Mouse (Mus musculus) olfactory bulb, adult 2 months (tissue): ENCODE results near the gene Atg4c. TPM values are rescaled to one million over a fixed set of nuclear protein-coding genes. Genes with fewer than 3 reads are reported as not detected.
A peak's percentile ranks its signal among the peaks of the same experiment; 100 is the strongest.

Source experiments
- H3K27ac ChIP-seq: fragments of 200-500 bp; 2 replicates; pipeline ENCODE4 v1.5.1; 2012; ENCODE audit warnings: low read depth, low read length; ENCODE audit not compliant: insufficient read depth
- H3K4me1 ChIP-seq: fragments of 200-500 bp; 2 replicates; pipeline ENCODE4 v1.6.1; 2012; ENCODE audit warnings: low read length; ENCODE audit not compliant: control insufficient read depth, insufficient read depth
- H3K4me3 ChIP-seq: fragments of 200-500 bp; 2 replicates; pipeline ENCODE4 v1.5.1; 2012; ENCODE audit warnings: mild to moderate bottlenecking, low read depth, low read length, moderate library complexity; ENCODE audit not compliant: insufficient read depth
- CTCF ChIP-seq: fragments of 200-500 bp; IDR thresholded peaks from 2 replicates; pipeline ENCODE4 v1.5.1; 2012; ENCODE audit warnings: low read depth, mild to moderate bottlenecking, low read length, moderate library complexity; ENCODE audit not compliant: insufficient read depth
- POLR2A ChIP-seq: fragments of 200-500 bp; IDR thresholded peaks from 2 replicates; pipeline ENCODE4 v1.6.1; 2012; ENCODE audit warnings: mild to moderate bottlenecking, low read depth, low read length, moderate library complexity; ENCODE audit not compliant: insufficient read depth
- WGBS: fragments of 180-500 bp; shearing (Covaris S2); methylation state at CpG from one replicate; pipeline ENCODE4 v1.1.7; 2018; 5-methylcytosine and 5-hydroxymethylcytosine counted together
- polyA plus RNA-seq: library from polyadenylated mRNA; stranded (reverse); fragments of >200 nt; gene quantifications from 2 replicates; pipeline ENCODE4 v1.2.4, GENCODE M21; 2012; ENCODE audit warnings: low replicate concordance; ENCODE audit not compliant: missing spikeins, insufficient read depth, insufficient read length

Atg4c gene
- polyA plus RNA-seq, 1 experiment = not detected

DNA sequence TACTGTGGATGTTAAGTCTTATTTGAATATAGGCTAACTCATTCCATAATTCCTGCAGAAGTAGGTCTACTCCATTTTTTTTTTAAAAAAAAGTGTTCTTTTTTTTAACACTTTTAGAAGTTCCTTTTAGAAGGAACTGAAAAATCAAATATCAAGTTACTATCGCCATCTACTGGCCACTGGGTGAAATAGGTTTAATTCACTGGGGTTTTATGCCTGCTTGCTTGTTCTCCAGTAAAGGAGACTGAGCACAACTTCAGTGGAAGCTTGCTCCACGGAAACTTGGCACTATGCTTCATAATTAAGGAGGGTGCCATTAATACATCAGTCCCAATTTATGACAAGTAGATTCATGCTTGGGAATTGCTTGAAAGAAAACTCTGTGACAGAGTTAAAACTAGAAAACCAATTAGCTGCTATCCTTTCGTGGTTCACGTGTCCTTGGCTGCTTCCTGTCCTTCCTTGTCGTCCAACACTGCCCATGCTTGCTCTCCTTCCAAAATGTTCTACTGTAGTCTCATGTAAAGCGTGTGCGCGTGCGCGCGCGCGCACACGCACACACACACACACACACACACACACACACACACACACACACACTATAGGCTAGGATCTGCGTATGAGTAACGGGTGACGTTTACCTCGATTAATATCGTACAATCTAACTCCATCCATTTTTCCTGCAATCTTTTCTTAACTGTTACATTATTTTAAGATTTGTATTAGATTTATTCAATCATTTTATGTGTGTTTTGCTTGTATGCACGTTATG, 10.9 kb upstream of the Atg4c start:
- H3K4me3 ChIP-seq = no peak overlapping the region
- TF ChIP-seq POLR2A = no peak
- TF ChIP-seq CTCF = no peak
- H3K27ac ChIP-seq = no peak overlapping the region
- no peaks in the 10 kb centered on the region for H3K4me1 ChIP-seq
- WGBS = 76% methylated on average over 20 of the region's 20 CpGs

GRCm38 (mm10) chr4:99184678-99185077, 9.1 kb upstream of the Atg4c start:
- TF ChIP-seq CTCF = no peak
- no peaks in the 10 kb centered on the region for H3K4me1 ChIP-seq
- 85% methylated on average over 4 of the region's 4 CpGs for WGBS

GRCm38 (mm10) chr4:99185305-99185704, 8.4 kb upstream of the Atg4c start:
- 79% methylated on average over 4 of the region's 4 CpGs for WGBS
- H3K4me1 ChIP-seq = no peaks in the 10 kb centered on the region
- H3K4me3 ChIP-seq = no peak overlapping the region
- no peak overlapping the region for H3K27ac ChIP-seq
- no peak for TF ChIP-seq CTCF
- no peak for TF ChIP-seq POLR2A

More at GRCm38 (mm10) chr4:99184678-99185077, 9.1 kb upstream of the Atg4c start:
- Histone ChIP-seq H3K27ac (no peak overlapping the region), H3K4me3 (no peak overlapping the region)

GRCm38 (mm10) chr4:99186412-99187125, 7.2 kb upstream of the Atg4c start:
- Histone ChIP-seq H3K4me3 (no peak overlapping the region), H3K27ac (no peak overlapping the region), H3K4me1 (no peaks in the 10 kb centered on the region)
- no peak for TF ChIP-seq POLR2A
- no peak for TF ChIP-seq CTCF
- 93% methylated on average over 11 of the region's 11 CpGs for WGBS

- Histone ChIP-seq H3K27ac (no peak overlapping the region), H3K4me1 (no peaks in the 10 kb centered on the region), H3K4me3 (no peak overlapping the region)
- WGBS = 66% methylated on average over 1 of the region's 1 CpGs
- no peak for TF ChIP-seq POLR2A
- TF ChIP-seq CTCF = no peak
Measured at GRCm38 (mm10) chr4:99192640-99193039, 1.1 kb upstream of the Atg4c start.

DNA sequence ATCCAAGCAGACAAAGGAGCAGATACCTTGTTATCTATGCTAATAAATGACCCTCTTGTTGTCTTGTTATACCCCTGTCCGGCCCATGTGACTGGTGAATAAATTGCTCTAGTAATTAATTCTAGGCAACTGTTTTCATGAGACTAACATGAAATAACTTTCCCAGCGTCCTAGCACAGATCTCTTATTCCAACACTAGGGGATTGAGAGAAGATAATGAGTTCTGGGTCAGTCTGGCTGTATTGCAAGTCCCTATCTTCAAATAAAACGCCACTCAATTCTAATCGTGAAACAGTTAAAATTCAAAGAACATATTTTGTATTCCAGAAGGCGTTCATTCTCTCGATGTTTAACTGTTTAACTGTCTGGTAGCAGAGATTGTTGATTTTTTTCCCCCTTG, 520 bp upstream of the Atg4c start:
- TF ChIP-seq CTCF (no peak), POLR2A (no peak)
- no peak overlapping the region for H3K4me3 ChIP-seq
- WGBS = 18% methylated on average over 6 of the region's 6 CpGs

GRCm38 (mm10) chr4:99194826-99195225, 1.1 kb downstream of the Atg4c start:
- H3K4me3 ChIP-seq = peak overlapping the region; percentile 83
- no peak overlapping the region for H3K27ac ChIP-seq
- H3K4me1 ChIP-seq = 0 out of 2 replicates have a peak, but pooled peaks cover 2% of the 10 kb centered on the region
- TF ChIP-seq CTCF (no peak), POLR2A (no peak)
- WGBS = 29% methylated on average over 5 of the region's 5 CpGs

More for the DNA sequence above, 520 bp upstream of the Atg4c start:
- Histone ChIP-seq H3K4me1 (no peaks in the 10 kb centered on the region), H3K27ac (no peak overlapping the region)

GRCm38 (mm10) chr4:99198721-99199120, 5.0 kb downstream of the Atg4c start:
- TF ChIP-seq CTCF (no peak), POLR2A (no peak)
- no peak overlapping the region for H3K4me3 ChIP-seq
- no peak overlapping the region for H3K27ac ChIP-seq
- 0 out of 2 replicates have a peak, but pooled peaks cover 2% of the 10 kb centered on the region for H3K4me1 ChIP-seq

DNA sequence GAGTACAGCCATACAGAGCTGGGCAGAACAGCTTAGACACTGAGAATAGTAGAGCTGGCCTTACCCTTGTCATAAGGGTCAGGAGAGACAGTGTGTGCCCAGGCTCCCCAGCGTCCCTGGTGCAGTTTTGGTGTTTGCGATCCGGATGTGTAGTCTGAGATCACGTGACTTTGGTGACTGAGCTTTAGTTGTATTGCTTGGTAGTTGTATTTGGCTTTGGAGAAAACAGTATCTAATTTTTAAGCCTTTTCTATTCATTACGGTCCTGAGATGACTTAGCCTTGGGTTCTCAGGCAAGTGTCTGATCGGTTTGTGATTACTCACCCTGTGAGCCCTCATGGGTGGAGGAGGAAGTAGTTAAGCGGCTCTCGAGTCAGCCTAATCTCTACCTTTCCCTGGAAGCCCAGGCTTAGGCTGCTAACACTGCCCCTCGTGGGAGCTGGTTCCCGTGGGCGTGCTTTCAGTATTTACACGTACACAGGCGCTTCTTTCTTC, 6.1 kb downstream of the Atg4c start:
- no peak for TF ChIP-seq CTCF
- no peak for TF ChIP-seq POLR2A
- no peak overlapping the region for H3K27ac ChIP-seq
- 70% methylated on average over 13 of the region's 13 CpGs for WGBS

More for the DNA sequence above, 6.1 kb downstream of the Atg4c start:
- Histone ChIP-seq H3K4me1 (0 out of 2 replicates have a peak, but pooled peaks cover 2% of the 10 kb centered on the region), H3K4me3 (no peak overlapping the region)
